ENCODE assay signal across 18 mouse cellular contexts in genomic region chr6:15731452-15731851, GRCm38 (mm10). TPM values are rescaled to one million over a fixed set of nuclear protein-coding genes. Genes with fewer than 3 reads are reported as not detected.
DNase-seq lines count a peak whose midpoint lies in the region; ATAC-seq lines count a peak whose summit lies in the region.
"Had no signal": no experiment of that assay in that cellular context is flagged by ENCODE, and none has a peak within 500 bp of the region (broad histone marks: within the 10 kb centered on the region; RNA-seq: fewer than 3 reads in every experiment).

No protein-coding gene starts in this region.

- peak; percentile 74 for DNase-seq in heart, adult 11 months
- no peak for DNase-seq in heart, embryonic 10.5 days (ENCODE audit: low spot score)
- DNase-seq in lung, adult 18-20 months, result peak; percentile 37 to 58
- no peak for DNase-seq in lung, postnatal 25 days (ENCODE audit: low spot score)
- peak; percentile 43 to 47 for DNase-seq in kidney, postnatal 25 days
- peak; percentile 30 for DNase-seq in yolk sac, embryonic 10.5 days (ENCODE audit: low spot score)
- DNase-seq in left cerebral cortex, adult 8-10 months (ENCODE audit: low spot score in 2 of 2), result no peak
- DNase-seq: adrenal gland, postnatal 10 days; cerebellum, adult 8-10 months; right cerebral cortex, postnatal 14 days; thymus, postnatal 36 days had no signal

- no peaks in the 10 kb centered on the region for H3K27me3 ChIP-seq in heart, embryonic 10.5 days (ENCODE audit: insufficient read depth, poor library complexity, severe bottlenecking)
- no peaks in the 10 kb centered on the region for H3K27me3 ChIP-seq in forebrain, embryonic 13.5 days
- H3K27me3 ChIP-seq: embryonic facial prominence, embryonic 13.5 days; limb, embryonic 13.5 days; midbrain, embryonic 13.5 days had no signal

- H3K9ac ChIP-seq in forebrain, embryonic 13.5 days, result no peak overlapping the region
- H3K9ac ChIP-seq: embryonic facial prominence, embryonic 13.5 days; limb, embryonic 13.5 days; midbrain, embryonic 13.5 days had no signal

- no peak overlapping the region for H3K27ac ChIP-seq in heart, embryonic 10.5 days
- no peak overlapping the region for H3K27ac ChIP-seq in forebrain, embryonic 13.5 days
- H3K27ac ChIP-seq: embryonic facial prominence, embryonic 13.5 days; forebrain, embryonic 10.5 days; left cerebral cortex, adult 2 months; limb, embryonic 13.5 days; midbrain, embryonic 13.5 days; stomach, postnatal 0 days had no signal

- H3K4me2 ChIP-seq in forebrain, embryonic 13.5 days, result no peak overlapping the region
- H3K4me2 ChIP-seq: embryonic facial prominence, embryonic 13.5 days; limb, embryonic 13.5 days; midbrain, embryonic 13.5 days had no signal

- whole genome bisulfite sequencing in heart, embryonic 10.5 days, result 55% methylated on average over 7 of the region's 7 CpGs
- WGBS in forebrain, embryonic 13.5 days, result 89% methylated on average over 7 of the region's 7 CpGs

- no peak for ATAC-seq in forebrain, embryonic 13.5 days
- ATAC-seq: midbrain, embryonic 13.5 days had no signal

- no peaks in the 10 kb centered on the region for H3K36me3 ChIP-seq in heart, embryonic 10.5 days
- H3K36me3 ChIP-seq in forebrain, embryonic 13.5 days (ENCODE audit: poor library complexity, severe bottlenecking), result no peaks in the 10 kb centered on the region
- H3K36me3 ChIP-seq: embryonic facial prominence, embryonic 13.5 days; forebrain, embryonic 10.5 days; midbrain, embryonic 13.5 days had no signal

- no peak overlapping the region for H3K4me3 ChIP-seq in heart, embryonic 10.5 days
- no peak overlapping the region for H3K4me3 ChIP-seq in forebrain, embryonic 13.5 days
- H3K4me3 ChIP-seq: embryonic facial prominence, embryonic 13.5 days; forebrain, embryonic 10.5 days; left cerebral cortex, adult 2 months; limb, embryonic 13.5 days; midbrain, embryonic 13.5 days had no signal

- H3K9me3 ChIP-seq in heart, embryonic 10.5 days, result no peaks in the 10 kb centered on the region
- no peaks in the 10 kb centered on the region for H3K9me3 ChIP-seq in forebrain, embryonic 13.5 days (replicated peaks)
- H3K9me3 ChIP-seq: embryonic facial prominence, embryonic 13.5 days; forebrain, embryonic 10.5 days; limb, embryonic 13.5 days; midbrain, embryonic 13.5 days had no signal

- H3K4me1 ChIP-seq in heart, embryonic 10.5 days, result 0 out of 2 replicates have a peak, but pooled peaks cover 10% of the 10 kb centered on the region
- H3K4me1 ChIP-seq in forebrain, embryonic 13.5 days, result no peaks in the 10 kb centered on the region
- H3K4me1 ChIP-seq: forebrain, embryonic 10.5 days; midbrain, embryonic 13.5 days had no signal

RNA-seq across cellular contexts. Expression of gene Mdfic, which starts 11.0 kb away (rescaled TPM):
- 4.9 and 6.3 TPM in 2 replicates for polyA plus RNA-seq in heart, embryonic 10.5 days (2016; fragmentation: Nextera tagmentation; extraction: Ambion mirVana)
- total RNA-seq in left cerebral cortex, adult 8-10 months (2022), result 1 to 10 TPM; 3.6 to 6.1 (median 4.0) TPM
- polyA plus RNA-seq in forebrain, embryonic 13.5 days (2015; fragmentation: Nextera tagmentation; extraction: Ambion mirVana), result 1.6 and 1.7 TPM in 2 replicates

Comparison
In these comparisons a context has a peak if more than half of its experiments do, and no peak if none do; other contexts are left out.
1. DNase-seq: peak in heart, adult 11 months (single experiment), lung, adult 18-20 months (2 of 2), kidney, postnatal 25 days (2 of 2) and yolk sac, embryonic 10.5 days (single experiment); none in heart, embryonic 10.5 days (single experiment), lung, postnatal 25 days (single experiment) and left cerebral cortex, adult 8-10 months (0 of 2).